10 mouse cellular contexts compared by ENCODE assay signal in the genomic region with DNA sequence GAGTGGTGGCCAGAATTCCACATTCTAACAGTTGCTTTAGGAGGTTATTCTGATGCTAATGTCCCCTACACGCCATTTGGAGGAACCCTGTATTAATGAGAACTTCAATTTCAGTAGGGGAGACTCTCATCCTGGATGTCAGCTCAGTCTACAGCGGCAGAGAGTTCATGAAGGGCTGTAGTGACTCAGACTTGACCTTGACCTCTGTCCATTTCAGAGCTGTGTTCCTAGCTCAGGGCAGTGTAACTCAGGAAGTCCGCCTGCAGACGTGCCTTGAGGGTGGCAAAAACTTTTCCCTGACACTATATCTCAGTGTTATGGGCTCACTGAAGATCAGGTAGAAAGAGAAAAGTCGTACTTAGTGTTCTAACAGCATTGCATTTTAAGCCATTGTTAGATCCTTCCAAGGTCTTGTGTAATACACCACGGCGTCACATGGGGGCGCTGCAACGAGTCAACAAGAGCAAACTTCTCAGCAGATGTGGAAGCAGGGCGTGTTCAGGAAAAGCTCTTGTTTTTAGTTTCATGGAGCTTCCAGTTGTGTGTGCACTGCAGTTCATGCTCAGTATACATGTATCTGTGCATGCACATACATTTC.
A peak's percentile ranks its signal among the peaks of the same experiment; 100 is the strongest.
DNase-seq lines count a peak whose midpoint lies in the region; ATAC-seq lines count a peak whose summit lies in the region.
"Had no signal": no experiment of that assay in that cellular context is flagged by ENCODE, and none has a peak within 500 bp of the region (broad histone marks: within the 10 kb centered on the region; RNA-seq: fewer than 3 reads in every experiment).

No protein-coding gene starts in this region.

- WGBS in forebrain, embryonic 11.5 days, result 53% methylated on average over 10 of the region's 10 CpGs
- 57% methylated on average over 10 of the region's 10 CpGs for WGBS in forebrain, embryonic 12.5 days

- H3K9ac ChIP-seq in forebrain, embryonic 11.5 days (ENCODE audit: low read length), result no peak overlapping the region
- H3K9ac ChIP-seq in forebrain, embryonic 12.5 days, result no peak overlapping the region
- H3K9ac ChIP-seq: hindbrain, embryonic 15.5 days had no signal

- H3K9me3 ChIP-seq in forebrain, embryonic 11.5 days (ENCODE audit: control insufficient read depth, low read length), result no peaks in the 10 kb centered on the region
- H3K9me3 ChIP-seq in forebrain, embryonic 12.5 days, result no peaks in the 10 kb centered on the region
- H3K9me3 ChIP-seq: hindbrain, embryonic 15.5 days had no signal

- H3K4me1 ChIP-seq in forebrain, embryonic 11.5 days (replicated peaks; ENCODE audit: control insufficient read depth, insufficient read depth, low read length), result 0 out of 2 replicates have a peak, but pooled peaks cover 2% of the 10 kb centered on the region
- peaks cover 4% of the 10 kb centered on the region for H3K4me1 ChIP-seq in forebrain, embryonic 12.5 days

- no peak for ATAC-seq in forebrain, embryonic 11.5 days (replicated peaks; ENCODE audit: low FRiP score)
- no peak for ATAC-seq in forebrain, embryonic 12.5 days (ENCODE audit: low FRiP score)

- no peak overlapping the region for H3K4me3 ChIP-seq in forebrain, embryonic 11.5 days (ENCODE audit: low read depth, low read length)
- no peak overlapping the region for H3K4me3 ChIP-seq in forebrain, embryonic 12.5 days (replicated peaks)
- H3K4me3 ChIP-seq: hindbrain, embryonic 15.5 days had no signal

- H3K27ac ChIP-seq in forebrain, embryonic 11.5 days (ENCODE audit: low read depth, low read length), result no peak overlapping the region
- H3K27ac ChIP-seq in forebrain, embryonic 12.5 days, result no peak overlapping the region
- H3K27ac ChIP-seq: hindbrain, embryonic 15.5 days had no signal

- H3K36me3 ChIP-seq in forebrain, embryonic 11.5 days (ENCODE audit: control insufficient read depth, insufficient read depth, low read length), result no peaks in the 10 kb centered on the region
- H3K36me3 ChIP-seq in forebrain, embryonic 12.5 days (replicated peaks), result no peaks in the 10 kb centered on the region
- H3K36me3 ChIP-seq: G1E; hindbrain, embryonic 15.5 days had no signal

- peak; percentile 71 for DNase-seq in forebrain, embryonic 11.5 days (ENCODE audit: low spot score)
- peak; percentile 47 for DNase-seq in urinary bladder, postnatal 14 days (ENCODE audit: low spot score)
- no peak for DNase-seq in urinary bladder, adult 2 months (ENCODE audit: low spot score)
- DNase-seq in embryo, embryonic 11 days, result peak; percentile 64
- peak; percentile 35 to 54 for DNase-seq in kidney, adult 8-10 months
- peak; percentile 31 to 36 for DNase-seq in lung, adult 18-20 months
- DNase-seq in testis, postnatal 10 days (ENCODE audit: low spot score), result peak; percentile 88

- no peak overlapping the region for H3K4me2 ChIP-seq in forebrain, embryonic 11.5 days (ENCODE audit: low read depth, low read length, severe bottlenecking)
- H3K4me2 ChIP-seq in forebrain, embryonic 12.5 days, result no peak overlapping the region
- H3K4me2 ChIP-seq: hindbrain, embryonic 15.5 days had no signal

- H3K27me3 ChIP-seq in forebrain, embryonic 11.5 days (ENCODE audit: control insufficient read depth, insufficient read depth, low read length), result no peaks in the 10 kb centered on the region
- H3K27me3 ChIP-seq in forebrain, embryonic 12.5 days, result no peaks in the 10 kb centered on the region
- H3K27me3 ChIP-seq: hindbrain, embryonic 15.5 days had no signal
